Mouse (Mus musculus) spleen, adult 2 months (tissue): ENCODE measurements at regions not wholly inside any gene's neighbourhood (a gene's known extent, or its start where the extent isn't known, plus 50 kb on each side); places are given as distances from the start of the nearest gene placed in this dataset.

Source experiments
- DNase-seq, 2 experiments: peaks; one replicate each; pipeline versions ENCODE4 v3.0.0 to v3.0.0-alpha.2; 2012 to 2021; ENCODE audit warnings: low spot score in 2 of 2, low read depth in 1 of 2
- H3K27ac ChIP-seq: fragments of 200-500 bp; 2 replicates; pipeline ENCODE4 v1.5.1; 2012; ENCODE audit warnings: low read length, inconsistent platforms; ENCODE audit not compliant: insufficient read depth
- H3K27me3 ChIP-seq: fragments of 200-500 bp; 2 replicates; pipeline ENCODE4 v1.6.1; 2012; ENCODE audit warnings: mild to moderate bottlenecking, moderate library complexity, low read length, inconsistent platforms; ENCODE audit not compliant: control insufficient read depth, insufficient read depth
- H3K36me3 ChIP-seq: fragments of 200-500 bp; 2 replicates; pipeline ENCODE4 v1.6.1; 2012; ENCODE audit warnings: mild to moderate bottlenecking, low read length, inconsistent platforms; ENCODE audit not compliant: control insufficient read depth, insufficient read depth
- H3K4me1 ChIP-seq: fragments of 200-500 bp; 2 replicates; pipeline ENCODE4 v1.6.1; 2011; ENCODE audit warnings: inconsistent platforms; ENCODE audit not compliant: control insufficient read depth, insufficient read depth, insufficient read length
- H3K4me3 ChIP-seq: fragments of 200-500 bp; 2 replicates; pipeline ENCODE4 v1.5.1; 2011; ENCODE audit warnings: mild to moderate bottlenecking, inconsistent platforms; ENCODE audit not compliant: insufficient read depth, insufficient read length; ENCODE audit errors: extremely low read depth
- CTCF ChIP-seq: fragments of 200-500 bp; IDR thresholded peaks from 2 replicates; pipeline ENCODE4 v1.5.1; 2011; ENCODE audit warnings: mild to moderate bottlenecking, inconsistent platforms; ENCODE audit not compliant: insufficient read depth, insufficient read length, insufficient replicate concordance; ENCODE audit errors: extremely low read depth
- POLR2A ChIP-seq: fragments of 200-500 bp; IDR thresholded peaks from 2 replicates; pipeline ENCODE4 v1.6.1; 2011; ENCODE audit warnings: low read depth, low read length, inconsistent platforms
- WGBS: fragments of 180-500 bp; shearing (Covaris S2); methylation state at CpG from one replicate; pipeline ENCODE4 v1.1.7; 2018; 5-methylcytosine and 5-hydroxymethylcytosine counted together

GRCm38 (mm10) chr5:77473896-77474486 is 66.2 kb upstream of the Igfbp7 start:
- 82% methylated on average over 8 of the region's 8 CpGs for WGBS
- no peak for DNase-seq
- Histone ChIP-seq H3K4me1 (no peaks in the 10 kb centered on the region), H3K36me3 (no peaks in the 10 kb centered on the region), H3K27ac (no peak overlapping the region), H3K4me3 (no peak overlapping the region), H3K27me3 (no peaks in the 10 kb centered on the region)
- TF ChIP-seq CTCF (no peak), POLR2A (no peak)

DNA sequence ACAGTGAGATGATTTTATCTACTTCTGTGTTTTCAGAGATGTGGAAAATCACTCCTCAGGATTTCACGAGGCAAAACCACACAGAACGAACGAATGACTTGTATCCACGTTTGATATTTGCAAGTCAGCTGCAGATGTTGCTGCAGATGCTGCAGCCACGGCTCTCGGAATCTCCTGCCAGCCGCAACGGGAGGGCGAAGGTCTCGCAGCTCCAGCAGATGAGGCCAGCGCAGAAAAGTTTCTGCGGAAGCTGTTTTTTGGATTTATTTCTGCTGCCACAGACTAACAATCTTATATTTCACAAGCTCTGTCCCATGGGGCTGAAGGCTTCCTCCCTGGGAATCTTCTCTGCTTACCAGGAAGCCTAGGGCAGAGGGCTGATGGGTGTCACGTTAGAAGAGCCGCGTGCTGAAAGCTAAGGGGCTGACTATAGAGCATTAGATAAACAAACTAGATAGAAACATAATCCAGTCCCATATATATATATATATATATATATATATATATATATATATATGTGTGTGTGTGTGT is 61.5 kb upstream of the Igfbp7 start:
- no peaks in the 10 kb centered on the region for H3K4me1 ChIP-seq

DNA sequence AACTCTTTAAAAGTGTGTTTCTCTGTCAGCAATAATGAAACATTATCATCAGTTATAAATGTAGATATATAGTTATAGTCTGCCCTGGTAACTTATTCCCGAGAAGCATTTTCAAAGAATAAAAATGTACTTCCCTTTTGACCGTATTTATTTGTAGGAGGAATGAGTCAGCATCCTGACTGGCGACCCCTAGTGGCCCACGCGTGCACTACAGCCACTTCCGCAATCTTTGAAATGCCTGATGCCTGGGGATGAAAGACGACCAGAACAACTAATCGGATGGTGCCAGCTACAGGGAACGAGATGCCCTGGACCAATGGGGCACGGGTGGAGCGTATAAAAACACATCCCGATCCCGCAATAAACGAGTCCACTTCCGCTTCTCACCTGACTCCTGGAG is 60.6 kb upstream of the Igfbp7 start:
- Histone ChIP-seq H3K36me3 (no peaks in the 10 kb centered on the region), H3K27ac (no peak overlapping the region), H3K4me1 (no peaks in the 10 kb centered on the region), H3K27me3 (no peaks in the 10 kb centered on the region), H3K4me3 (no peak overlapping the region)
- peak; percentile 21 to 71 for DNase-seq
- TF ChIP-seq CTCF, result peak; percentile 86; the same call in 1 of the 2 replicates
- no peak for TF ChIP-seq POLR2A
- WGBS, result 44% methylated on average over 15 of the region's 15 CpGs

More for the DNA sequence above, 61.5 kb upstream of the Igfbp7 start:
- Histone ChIP-seq H3K27ac (no peak overlapping the region), H3K27me3 (no peaks in the 10 kb centered on the region), H3K36me3 (no peaks in the 10 kb centered on the region), H3K4me3 (no peak overlapping the region)
- DNase-seq, result no peak
- TF ChIP-seq CTCF, result no peak
- no peak for TF ChIP-seq POLR2A
- 86% methylated on average over 15 of the region's 15 CpGs for WGBS

GRCm38 (mm10) chr5:77464851-77465548 is 57.2 kb upstream of the Igfbp7 start:
- Histone ChIP-seq H3K36me3 (no peaks in the 10 kb centered on the region), H3K4me3 (no peak overlapping the region), H3K27me3 (no peaks in the 10 kb centered on the region), H3K4me1 (no peaks in the 10 kb centered on the region), H3K27ac (no peak overlapping the region)
- DNase-seq, result peak in 1 of 2 experiments; percentile 59
- TF ChIP-seq POLR2A, result no peak
- TF ChIP-seq CTCF, result peak; percentile 49; the same call in 1 of the 2 replicates
- 66% methylated on average over 19 of the region's 19 CpGs for WGBS

DNA sequence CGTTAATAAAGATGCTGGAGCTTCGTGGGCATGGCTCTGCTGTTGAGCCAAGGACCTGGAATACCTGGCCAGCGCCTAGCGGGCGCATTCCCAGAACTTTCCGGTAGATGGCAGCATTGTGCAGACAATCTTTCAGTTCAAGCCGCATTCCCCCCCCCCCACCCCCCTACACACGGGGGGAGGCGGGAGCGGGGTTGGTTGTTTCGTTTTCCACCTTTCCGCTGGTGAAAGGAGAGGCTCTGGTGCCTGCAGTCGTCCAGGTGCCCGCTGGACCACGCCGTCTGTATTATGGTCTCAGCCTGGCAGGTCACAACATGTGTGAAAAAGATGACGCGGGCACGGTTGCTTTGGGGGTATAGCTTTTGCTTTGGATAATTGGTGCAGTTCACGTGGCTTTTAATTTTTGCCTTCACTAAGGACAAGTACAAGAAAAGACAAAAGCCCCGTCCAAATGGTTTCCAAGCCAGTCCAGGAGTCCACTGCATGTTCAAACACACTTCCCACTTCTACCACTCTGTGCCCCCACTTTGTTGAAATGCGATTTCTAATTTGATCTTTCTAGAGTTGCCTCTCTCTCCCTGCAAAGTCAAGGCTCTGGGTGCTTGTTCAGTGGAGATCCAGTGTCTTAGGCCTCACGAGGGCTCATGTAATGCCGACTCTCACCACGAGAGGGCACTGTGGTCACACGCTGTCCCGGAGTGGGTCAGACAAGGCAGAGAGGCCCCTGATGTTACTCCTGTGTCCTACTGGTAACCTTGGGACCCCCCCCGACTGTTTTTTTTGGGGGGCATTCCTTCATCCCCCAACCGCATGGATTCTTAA is 52.3 kb upstream of the Igfbp7 start:
- DNase-seq, result peak; percentile 72 to 87
- Histone ChIP-seq H3K4me3 (peak overlapping the region; percentile 64), H3K36me3 (no peaks in the 10 kb centered on the region), H3K4me1 (no peaks in the 10 kb centered on the region), H3K27ac (no peak overlapping the region), H3K27me3 (no peaks in the 10 kb centered on the region)
- TF ChIP-seq POLR2A (no peak), CTCF (peak; percentile 99)
- WGBS, result 1% methylated on average over 29 of the region's 29 CpGs
